Mouse (Mus musculus) erythroid progenitor cell, adult 5-6 weeks (primary cell): ENCODE measurements around the gene Tmem54. TPM values are rescaled to one million over a fixed set of nuclear protein-coding genes. Genes with fewer than 3 reads are reported as not detected.

Source experiments
- ATAC-seq: replicated peaks from 2 replicates; pipeline ENCODE4 v1.8.0; 2016; ENCODE audit warnings: moderate number of reproducible peaks, mild to moderate bottlenecking, moderate TSS enrichment, inconsistent platforms; ENCODE audit not compliant: poor library complexity, low FRiP score, severe bottlenecking
- total RNA-seq, 2 experiments: library from RNA; stranded (forward) in 1 of 2; stranded (reverse) in 1 of 2; fragments of 150-400 nt in 1 of 2; fragments of 186-747, 209-891 nt in 1 of 2; gene quantifications; 2 replicates each; pipeline versions ENCODE4 v1.2.3 to v1.2.4; 2015 to 2017; ENCODE audit warnings: low replicate concordance in 2 of 2

Tmem54 gene
- total RNA-seq (2015; ENCODE audit: low replicate concordance) (not detected in 2 replicates), total RNA-seq (2017; ENCODE audit: low replicate concordance) (not detected in 2 replicates)

- ATAC-seq: no peak
Measured at GRCm38 (mm10) chr4:129105356-129105755, at the start of gene Tmem54. TSS of gene Tmem54 (plus strand) at chr4:129105548.

DNA sequence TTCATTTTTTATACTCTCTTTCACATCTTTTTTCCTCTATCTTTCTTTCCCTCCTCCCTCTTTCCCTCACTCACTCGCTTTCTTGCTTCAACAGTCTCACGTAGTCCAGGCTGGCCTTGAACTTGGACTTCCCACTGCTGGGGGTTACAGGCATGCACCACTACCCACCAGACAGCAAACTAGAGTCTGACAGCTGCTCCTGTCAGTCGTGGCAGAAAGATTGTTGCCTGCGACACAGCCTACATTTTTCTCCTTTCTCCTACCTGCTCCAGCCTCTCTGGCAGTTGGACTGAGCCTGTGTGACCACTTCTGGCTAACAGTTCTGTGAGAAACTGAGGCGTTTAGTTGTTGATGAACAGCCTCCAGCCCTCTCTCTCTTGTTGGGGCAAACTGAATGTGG is 49.8 kb upstream of the Tmem54 start:
- ATAC-seq: no peak

DNA sequence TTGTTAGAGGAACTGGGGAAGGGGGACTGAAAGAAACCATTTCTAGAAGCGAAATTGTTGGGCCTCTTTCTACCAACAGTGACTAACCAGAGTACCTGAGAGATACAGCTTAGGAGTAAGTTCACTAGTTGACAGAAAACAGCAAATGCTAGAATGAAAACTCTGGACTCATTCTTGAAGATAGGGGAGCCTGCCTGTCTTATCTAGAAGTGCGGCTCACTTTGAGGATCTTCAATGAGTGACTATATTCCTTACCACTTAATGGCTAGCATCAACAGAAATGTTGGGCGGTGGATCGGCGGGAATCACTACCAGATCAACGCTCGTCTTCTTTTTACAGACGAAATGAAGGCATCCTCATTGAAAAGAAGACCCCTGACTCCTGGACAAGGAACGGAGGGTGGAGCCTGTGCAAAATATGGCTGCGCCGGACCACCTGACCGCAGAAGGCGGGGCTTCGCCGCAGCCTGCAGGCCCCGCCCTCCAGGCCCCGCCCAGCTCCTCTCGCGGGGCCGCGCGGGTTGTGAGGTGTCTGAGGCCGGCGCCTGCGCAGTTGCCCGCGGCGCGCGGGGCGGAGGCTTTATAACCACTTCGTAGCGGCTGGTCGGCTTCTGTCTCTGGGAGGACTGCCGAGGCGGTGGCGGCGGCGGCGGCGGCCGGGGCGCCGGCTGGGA is 47.7 kb upstream of the Tmem54 start:
- ATAC-seq: peak; percentile 84

- peak; percentile 59 for ATAC-seq
Measured at GRCm38 (mm10) chr4:129058207-129059092, 46.9 kb upstream of the Tmem54 start, which contains the start of gene Rnf19b. TSS of gene Rnf19b (plus strand) at chr4:129058271.

- peak; percentile 56 for ATAC-seq
Measured at GRCm38 (mm10) chr4:129059125-129059551, 46.2 kb upstream of the Tmem54 start.

DNA sequence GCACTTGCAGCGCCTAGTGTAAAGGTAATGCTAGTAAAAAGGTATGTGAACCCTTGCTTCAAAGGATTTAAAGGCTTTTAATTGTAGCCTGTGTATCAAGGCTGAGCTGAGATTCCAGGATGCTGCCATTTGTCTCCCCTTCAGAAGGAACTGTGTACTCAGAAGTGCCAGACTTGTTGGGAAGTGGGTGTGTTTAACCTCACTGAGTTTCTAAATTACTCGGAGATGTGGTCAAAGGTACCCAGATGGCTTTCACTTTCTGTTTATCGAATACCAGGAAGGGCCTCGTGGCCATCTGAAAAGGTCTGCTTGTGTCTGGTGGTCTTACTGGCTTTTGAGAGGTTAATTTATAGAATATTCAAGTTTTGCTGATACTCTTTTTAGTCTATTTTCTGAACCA is 45.4 kb upstream of the Tmem54 start:
- ATAC-seq: no peak

DNA sequence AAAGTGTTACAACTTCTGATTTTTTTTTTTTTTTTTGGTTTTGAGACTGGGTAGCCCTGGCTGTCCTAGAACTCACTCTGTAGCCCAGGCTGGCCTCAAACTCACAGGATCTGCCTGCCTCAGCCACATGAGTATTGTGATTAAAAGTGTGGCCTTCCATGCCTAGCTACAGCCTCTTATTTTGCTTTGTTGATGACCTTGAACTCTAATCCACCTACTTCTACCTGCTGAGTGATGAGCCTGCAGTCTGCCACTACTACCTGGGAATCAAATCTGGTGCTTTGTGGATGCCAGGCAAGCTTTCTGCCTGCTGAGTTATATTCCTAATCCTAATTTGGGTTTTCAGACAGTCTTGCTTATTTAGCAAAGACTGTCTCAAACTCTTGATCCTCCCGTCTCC is 43.9 kb upstream of the Tmem54 start:
- no peak for ATAC-seq

DNA sequence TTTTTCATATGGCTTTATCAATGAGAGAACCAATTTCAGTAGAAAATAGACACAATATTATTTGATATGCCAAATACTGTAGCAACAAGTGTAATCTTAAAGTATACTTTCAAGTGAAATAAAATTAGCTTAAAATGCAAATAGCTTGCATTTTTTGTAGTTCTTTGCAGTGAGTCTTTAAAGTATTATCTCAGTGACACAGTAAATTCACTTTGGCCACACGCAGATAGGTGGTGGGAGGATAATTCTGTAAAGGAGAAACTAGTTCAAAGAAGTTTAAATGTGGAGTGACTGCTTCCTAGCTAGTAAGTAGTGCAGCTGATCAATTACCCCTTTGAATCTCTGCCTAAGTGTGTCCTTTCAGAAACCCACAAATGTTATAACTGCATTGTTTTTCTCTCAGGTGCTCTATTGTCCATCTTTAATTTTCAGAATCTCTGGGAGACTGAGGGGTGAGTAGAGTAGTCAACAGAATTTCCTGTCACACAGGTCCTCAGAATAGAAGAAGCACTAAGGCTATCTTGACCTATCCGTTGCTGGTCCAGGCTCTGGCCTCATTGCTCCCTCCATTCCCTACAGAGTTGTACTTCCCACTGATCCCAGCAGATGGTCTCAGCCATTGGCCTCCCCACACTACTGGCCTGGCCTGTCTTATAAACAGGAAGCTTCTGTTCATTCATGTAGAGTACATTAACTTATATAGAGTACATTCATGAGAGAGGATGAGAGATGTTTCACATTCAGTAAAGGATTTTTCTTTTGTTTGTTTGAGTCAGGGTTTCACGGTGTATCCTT is 42.9 kb upstream of the Tmem54 start:
- no peak for ATAC-seq

DNA sequence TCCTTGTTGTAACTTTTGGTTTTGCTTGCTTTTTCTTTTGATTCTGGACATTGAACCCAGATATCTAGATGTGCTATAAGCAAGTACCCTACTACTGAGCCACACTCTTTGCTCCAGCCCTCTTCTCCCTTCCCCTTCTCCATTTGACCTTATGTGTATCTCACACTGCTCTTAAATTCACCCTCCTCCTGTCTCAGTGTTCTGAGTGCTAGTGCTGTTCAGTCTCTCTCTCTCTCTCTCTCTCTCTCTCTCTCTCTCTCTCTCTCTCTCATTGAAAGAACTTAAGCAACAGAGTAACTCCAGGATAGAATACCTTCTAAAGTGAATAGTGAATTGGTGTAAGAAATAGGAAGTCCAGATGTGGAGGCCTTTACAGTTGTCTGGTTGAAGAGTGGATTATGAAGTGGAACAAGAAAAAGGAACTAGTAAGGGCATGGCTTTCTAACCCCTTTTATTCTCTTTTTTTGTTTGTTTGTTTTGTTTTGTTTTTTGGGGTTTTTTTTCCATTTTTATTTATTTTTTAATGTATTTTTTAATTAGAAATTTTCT is 39.6 kb upstream of the Tmem54 start:
- no peak for ATAC-seq

GRCm38 (mm10) chr4:129067638-129068415 is 37.5 kb upstream of the Tmem54 start:
- no peak for ATAC-seq

GRCm38 (mm10) chr4:129068848-129069247 is 36.5 kb upstream of the Tmem54 start:
- ATAC-seq: no peak

GRCm38 (mm10) chr4:129079126-129079525 is 26.2 kb upstream of the Tmem54 start:
- ATAC-seq: no peak

DNA sequence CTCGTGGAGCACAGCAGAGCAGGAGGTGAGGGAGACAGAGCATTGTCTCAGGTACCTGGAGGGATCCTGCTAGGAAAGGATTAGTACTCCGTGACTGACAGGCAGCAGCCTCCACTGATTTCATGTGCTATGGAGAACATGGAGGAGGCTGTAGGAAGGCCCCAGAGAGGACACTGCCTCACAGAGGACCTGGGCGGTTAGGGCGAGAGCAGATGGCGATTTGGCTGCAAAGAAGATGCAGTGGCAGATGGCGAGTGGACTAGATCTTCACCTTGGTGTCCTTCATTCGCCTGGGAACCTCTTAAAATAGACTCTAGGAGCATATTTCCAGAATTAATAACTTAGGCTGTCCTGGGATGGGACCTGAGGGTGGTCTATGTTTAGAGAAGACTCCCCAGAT is 24.3 kb upstream of the Tmem54 start:
- ATAC-seq: no peak

- no peak for ATAC-seq
Measured at GRCm38 (mm10) chr4:129081512-129081911, 23.8 kb upstream of the Tmem54 start.

DNA sequence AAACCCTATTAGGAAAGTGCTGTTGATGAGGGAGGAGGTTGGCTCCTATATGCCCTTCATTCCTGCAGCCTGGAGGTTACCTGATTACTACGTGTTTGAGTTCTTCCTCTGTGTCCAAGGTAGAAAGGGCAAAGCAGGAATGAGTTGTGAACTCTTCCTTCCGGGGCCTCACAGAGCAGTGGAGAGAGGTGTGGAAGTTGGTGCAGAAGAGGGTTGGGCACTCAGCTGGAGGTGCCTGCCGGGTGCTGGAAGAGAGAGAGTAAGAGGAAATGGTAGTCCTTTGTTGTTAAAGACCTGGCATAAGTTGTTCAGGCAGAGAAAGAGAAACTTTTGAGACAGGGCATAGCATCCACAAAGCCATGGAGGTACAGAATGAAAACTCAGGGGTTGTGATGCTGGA is 23.4 kb upstream of the Tmem54 start:
- no peak for ATAC-seq

GRCm38 (mm10) chr4:129082379-129083115 is 22.8 kb upstream of the Tmem54 start:
- no peak for ATAC-seq

DNA sequence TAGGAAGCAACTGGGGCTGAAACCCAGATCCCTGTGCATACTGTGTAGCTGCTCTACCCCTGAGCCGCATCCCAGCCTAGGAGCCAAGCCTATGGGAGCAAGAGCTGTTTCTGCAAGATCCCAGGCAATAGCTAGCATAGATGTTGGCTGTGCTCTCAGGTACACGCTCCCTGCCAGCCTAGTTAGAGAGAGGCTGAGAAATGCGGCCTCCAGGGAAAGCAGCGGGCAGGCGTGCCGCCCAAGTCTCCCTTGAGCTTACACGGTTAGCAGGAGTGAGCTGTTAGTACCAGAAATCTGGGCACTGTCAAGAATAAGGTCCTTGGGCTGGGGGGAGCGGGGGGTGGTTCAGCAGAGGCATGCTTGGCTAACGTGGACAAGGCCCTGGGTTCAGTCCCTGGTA is 20.5 kb upstream of the Tmem54 start:
- ATAC-seq: no peak

DNA sequence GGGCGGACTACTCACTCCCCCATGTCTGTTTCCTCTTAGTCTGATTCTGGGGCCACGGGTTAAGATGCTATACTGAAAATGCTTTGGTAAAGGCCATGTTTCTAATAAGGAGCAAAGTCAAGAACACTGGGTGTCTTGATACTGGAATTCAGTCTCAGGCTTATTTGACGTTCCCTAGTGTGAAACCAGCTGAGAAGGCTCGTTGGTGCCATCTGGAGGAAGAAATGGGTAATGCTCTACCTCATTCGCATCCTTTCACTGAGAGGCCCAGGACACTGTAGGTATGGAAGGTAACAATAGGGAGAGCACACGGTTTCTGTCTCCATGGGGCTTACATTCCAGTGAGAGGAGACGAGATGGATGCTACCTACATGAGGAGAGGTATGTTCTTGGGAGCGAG is 19.3 kb upstream of the Tmem54 start:
- ATAC-seq: peak; percentile 67; the same call in 1 of the 2 replicates
